Mouse (Mus musculus): ENCODE measurements around the gene Gm17018. TPM values are rescaled to one million over a fixed set of nuclear protein-coding genes. Genes with fewer than 3 reads are reported as not detected.

Gene Gm17018
- total RNA-seq, 4 experiments from 2014 or later, result 50.7 to 66.2 (median 63.5) TPM

DNA sequence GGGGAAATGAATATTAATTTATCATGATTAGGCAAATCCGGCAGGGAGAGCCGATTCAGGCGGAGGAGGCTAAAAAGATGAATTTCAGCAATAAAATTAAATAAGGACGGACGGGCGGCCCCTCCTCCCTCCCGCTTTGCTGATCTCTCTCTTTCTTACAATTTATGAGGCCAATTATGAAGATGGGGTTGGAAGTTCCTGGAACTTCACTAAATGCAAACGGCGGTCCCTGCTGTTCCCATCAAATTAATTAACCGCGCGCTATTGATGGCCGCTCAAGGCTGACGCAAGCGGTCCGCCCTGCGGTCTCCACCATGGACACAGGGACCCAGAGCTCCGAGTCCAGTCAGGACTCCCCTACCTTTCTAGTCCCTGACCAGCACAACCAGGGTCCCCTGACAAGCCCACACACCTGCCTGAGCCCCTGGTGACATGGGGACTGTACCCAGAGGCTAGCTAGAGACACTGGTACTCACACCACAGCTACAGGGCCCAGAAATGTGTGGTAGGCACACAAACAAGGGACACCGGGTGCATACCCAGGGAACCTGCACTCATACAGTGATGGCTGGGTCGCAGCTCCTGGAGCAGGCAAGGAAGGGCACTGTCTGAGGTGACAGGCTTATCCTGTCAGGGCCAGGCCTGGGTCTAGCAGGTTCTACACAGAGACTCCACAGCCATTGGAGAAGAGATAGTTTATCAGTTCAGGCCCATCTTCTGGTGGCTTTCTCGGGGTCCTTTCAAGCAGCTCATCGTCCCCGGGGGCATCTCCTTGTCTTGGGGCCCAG is 11.1 kb upstream of the Gm17018 start:
- no peak for DNase-seq (ENCODE audit: low spot score in 2 of 2)

DNA sequence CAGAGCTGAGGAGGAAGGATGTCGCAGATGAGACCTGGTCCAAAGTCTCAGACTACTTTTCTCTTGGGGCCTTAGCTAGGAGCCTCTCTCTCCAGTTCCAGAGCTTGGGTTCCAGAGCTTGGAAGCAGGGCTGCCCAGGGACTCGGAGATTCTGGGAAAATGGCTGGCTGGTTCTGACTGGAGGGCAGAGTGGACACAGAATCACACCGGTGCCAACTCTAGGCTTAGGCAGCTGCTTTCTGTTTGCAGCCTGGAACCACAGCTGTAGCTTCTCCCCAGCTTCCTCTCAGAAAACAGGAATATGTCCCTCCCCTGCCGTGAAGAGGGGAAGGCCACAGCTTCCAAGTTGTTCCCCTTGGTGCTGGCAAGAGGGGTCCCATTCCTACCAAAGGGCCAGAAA is 10.5 kb upstream of the Gm17018 start:
- DNase-seq (ENCODE audit: low spot score in 2 of 2), result no peak

DNA sequence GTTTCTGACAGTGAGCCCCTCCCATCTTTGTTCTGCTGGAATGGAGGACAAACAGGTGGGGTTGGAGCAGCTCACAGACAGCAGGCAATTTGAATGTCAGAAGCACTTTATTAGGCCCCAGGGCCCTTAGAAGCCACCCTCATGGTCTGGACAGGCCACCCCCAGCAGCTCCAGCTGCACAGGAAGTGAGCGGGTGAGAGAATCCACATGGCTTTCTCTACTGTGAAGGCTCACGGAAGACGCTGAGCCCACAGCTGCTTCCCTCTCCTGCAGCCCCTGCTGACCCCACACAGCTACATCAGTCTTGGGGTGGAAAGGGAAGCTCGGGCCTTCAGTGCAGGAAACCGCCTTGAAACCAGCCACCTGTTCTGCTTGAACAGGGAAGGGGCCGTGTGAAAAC is 8.2 kb upstream of the Gm17018 start:
- no peak for DNase-seq (ENCODE audit: low spot score in 2 of 2)

DNA sequence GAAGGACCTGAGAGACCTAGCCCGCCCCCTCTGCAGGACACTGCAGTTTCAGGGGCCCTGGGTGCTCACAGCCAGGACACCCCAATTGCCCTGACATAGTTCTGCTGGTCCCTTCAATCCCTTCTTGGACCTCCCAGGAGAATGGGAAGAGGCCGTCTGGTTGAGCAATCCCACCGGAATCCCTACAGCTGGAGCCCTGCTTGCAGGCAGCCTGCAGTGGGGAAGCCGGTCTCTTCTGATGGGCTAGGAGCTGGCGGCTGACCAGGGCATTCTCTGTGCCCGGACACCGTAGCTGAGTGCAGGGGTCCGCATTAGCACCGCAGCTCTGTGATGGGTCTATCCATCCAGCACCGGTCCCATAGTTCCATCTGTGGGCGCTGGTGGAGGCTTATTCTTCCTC is 6.3 kb upstream of the Gm17018 start:
- DNase-seq (ENCODE audit: low spot score in 2 of 2), result no peak

DNA sequence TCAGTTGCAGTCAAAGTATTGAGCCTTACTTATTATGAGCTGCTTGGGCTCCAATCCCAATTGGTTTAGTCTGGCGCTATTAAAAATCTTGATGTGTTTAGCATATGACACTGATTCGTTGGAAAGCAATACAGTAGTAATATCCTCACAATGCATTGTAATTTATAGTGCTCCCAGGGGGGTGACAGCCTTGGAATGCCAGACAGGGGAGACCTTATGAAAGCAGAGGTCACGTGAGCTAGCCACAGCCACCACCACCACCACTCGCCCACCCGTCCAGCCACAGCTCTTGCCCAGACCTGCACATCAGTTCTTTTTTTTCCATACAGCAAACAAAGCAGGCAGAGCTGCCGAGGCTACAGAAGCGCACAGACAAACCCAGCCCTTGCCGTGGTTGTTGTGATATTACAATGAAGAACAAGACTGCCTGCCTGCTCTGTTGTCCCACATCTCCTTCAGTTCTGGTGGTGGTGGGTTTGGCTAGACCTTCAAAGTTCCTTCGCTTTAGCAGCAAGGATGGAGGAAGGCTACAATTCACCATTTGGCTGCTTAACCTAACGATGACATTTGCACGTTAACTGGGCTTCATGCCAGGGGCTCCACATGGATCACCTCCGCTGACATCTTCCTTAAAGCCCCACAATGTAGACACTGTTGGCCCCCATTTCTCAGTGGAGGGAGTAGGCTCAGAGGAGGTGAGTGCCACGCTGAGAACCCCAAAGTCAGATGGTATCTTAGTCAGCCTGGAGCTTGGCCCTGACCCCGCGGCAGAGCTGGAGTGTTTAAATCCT is 5.7 kb downstream of the Gm17018 start:
- no peak for DNase-seq (ENCODE audit: low spot score in 2 of 2)

DNA sequence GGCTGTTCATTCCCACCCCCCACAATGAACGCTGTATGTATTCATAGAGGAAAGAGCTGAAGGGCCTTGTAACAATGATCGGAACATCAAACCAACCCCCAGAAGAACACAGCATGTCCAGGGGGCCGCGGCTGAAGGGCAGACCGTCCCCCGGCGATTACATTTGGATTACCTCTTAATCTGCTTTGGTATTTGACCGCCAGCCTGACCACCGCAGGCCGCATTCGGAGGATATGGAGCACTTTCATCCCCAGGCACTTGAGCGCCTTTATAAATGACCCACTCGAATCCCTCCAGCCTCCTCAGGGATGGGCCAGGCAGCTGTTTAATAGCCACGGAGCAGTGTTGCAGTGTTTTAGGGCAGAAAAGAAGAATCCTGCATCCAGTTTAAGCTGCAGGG is 7.0 kb downstream of the Gm17018 start:
- DNase-seq (ENCODE audit: low spot score in 2 of 2), result no peak

DNA sequence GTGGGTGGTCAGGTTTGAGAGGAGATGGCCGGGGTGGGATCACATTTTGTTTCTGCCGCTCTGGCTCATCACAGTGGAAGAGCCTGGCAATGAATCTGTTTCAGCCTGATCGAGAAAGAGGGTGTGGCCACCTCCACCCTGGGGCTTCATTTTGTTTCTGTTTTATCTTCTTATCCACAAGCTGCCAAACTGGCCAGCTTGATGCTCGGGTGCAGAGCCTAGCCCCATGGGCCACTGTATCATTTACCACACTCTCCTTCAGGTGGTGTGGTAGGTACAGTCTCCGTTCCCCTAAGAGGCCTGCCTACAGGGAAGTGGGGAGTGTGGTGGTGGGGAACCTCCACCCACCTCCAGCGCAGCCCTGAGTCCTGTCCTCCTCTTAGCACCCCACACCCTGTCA is 12.6 kb downstream of the Gm17018 start:
- no peak for DNase-seq (ENCODE audit: low spot score in 2 of 2)

DNA sequence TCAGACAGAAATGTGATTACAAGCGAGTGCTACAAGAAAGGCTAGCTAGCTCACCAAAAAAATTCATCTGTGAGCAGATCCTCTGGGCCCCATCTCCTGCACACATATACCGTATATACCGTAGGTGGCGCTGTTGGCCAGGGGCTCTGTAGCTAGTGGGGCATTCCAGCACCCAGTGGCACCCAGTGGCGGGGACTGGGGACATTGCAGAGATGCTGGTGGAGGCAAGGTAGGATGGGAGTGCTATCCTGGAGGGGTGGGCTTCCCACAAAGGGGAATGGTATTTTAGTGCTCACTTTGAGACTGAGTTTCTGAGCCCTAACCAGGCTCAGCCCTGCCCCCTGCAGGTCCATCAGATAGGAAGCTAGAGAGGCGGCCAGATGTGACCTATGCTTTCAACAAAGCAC is 13.4 kb downstream of the Gm17018 start:
- peak; percentile 60 to 75 for DNase-seq (ENCODE audit: low spot score in 2 of 2)

DNA sequence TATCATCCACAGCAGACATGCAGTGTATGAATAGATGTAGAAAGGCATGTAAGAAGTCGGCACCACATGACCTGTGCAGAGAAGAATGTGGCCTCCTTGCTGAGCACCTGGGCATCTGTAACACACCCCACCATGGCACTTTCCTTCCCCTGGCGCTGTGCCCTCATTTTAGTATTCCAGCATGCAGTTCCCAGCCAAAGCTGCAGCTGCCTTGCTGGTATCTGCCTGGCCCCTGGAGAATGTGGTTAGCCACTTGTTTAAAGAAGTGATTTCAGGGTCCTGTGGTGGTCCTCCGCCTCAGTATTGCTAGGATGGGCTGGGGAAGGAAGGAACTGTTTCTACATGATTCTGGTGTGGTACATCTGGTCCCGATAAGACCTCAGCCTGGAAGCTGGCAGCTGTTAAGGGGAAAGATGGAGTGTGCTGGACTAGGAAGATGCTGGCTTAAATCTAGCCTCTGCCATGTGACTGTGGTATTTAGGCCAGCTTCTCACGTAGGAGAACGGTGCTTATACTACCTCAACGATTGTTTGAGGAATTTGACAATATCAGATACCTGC is 14.0 kb downstream of the Gm17018 start:
- DNase-seq (ENCODE audit: low spot score in 2 of 2), result no peak

DNA sequence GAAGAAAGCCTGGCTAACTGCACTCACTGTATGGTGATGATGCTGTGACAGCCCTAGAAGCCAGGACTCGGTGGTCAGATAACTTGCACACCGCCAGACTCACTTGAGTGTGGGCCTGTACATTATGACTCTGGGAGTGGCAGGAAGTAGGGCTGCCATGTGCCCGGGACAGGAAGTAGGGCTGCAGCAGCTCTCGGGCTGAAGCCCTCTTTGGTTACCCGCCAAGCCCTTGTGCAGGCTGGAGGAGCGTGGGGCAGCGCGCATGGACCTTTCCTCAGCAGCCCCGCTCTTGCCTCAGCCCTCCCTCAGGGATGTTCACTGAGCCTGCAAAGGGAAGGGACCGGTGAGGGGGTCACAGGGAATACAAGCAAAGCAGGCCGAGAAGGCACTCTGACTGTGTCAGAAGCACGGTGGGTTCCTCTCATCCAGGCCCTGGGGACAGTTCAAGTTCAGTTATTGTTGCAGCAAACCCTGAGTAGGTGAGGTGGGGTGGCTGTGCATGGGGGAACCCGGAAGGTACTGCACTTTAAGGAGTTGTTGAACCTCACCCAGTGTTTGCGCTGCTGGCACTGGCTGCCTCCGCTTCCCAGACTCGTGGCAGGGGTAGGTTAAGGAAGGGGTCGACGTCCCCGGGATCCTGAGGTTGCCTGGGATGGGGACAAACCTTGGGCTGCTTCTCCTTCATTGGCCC is 14.7 kb downstream of the Gm17018 start:
- no peak for DNase-seq (ENCODE audit: low spot score in 2 of 2)

DNA sequence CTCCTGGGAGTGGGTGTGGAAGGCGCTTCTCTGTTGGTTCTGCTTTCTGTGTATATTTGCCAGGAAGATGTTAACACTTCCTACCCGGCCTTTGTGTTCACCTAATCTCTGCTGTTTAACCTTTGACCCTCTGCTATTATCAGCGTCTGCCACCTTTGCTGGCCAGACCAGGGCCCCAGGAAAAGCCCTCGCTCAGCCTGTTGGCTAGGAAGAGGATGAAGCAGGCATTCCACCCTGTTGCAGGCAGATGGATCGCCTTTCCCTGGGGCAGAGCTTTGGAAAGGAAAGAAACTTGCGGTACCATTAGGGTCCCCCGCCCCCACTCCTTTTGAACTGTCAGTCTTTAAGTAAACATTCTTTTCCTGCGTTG is 15.2 kb downstream of the Gm17018 start:
- DNase-seq (ENCODE audit: low spot score in 2 of 2), result no peak

DNA sequence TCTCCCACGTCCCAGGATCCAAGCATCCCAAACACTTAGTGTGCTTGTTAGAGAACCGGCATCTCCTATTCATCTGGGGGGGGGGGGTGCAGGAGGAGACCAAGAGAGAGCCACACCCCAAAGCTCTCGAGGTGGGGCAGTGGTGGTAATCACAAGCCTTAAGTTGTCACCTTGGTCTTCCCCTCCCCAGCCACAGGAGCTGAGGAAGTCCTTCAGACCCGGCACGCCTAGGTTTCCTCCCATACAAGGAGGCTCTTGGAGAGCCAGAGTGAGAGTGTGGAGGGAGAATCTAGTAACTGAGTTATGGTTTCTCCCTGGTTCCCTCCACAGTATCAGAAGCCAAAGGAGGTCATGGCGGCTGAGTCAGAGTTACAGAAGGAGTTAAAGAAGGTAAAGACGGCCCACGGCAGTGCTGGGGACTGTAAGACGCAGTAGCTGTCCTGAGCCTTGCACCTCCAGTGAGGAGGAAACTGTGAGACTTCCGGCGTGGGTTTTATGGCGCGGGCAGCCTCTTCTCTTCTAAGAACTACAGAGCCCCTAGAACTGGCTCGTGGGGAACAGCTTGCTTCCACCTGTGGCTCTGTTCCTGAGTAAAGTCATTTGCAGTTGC is 16.8 kb downstream of the Gm17018 start:
- no peak for DNase-seq (ENCODE audit: low spot score in 2 of 2)

DNA sequence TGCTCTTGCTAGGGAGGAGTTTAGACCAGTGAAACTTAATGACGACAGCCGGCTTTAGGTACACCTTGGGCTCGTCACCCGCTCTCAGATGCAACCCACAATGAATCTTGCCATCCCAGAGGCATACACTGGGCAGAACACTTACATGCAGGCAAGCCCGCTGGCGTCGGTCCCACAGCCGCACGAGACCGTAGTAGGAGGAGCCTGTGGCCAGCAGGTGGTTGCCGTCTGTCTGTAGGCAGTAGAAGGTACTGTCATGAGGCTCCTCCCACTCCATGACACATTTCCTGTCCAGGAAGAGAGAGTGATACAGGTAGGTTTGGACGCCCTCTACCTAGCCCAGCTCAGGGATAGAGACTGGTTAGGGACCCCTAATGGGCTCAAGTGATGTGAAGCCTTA is 18.6 kb downstream of the Gm17018 start:
- no peak for DNase-seq (ENCODE audit: low spot score in 2 of 2)

DNA sequence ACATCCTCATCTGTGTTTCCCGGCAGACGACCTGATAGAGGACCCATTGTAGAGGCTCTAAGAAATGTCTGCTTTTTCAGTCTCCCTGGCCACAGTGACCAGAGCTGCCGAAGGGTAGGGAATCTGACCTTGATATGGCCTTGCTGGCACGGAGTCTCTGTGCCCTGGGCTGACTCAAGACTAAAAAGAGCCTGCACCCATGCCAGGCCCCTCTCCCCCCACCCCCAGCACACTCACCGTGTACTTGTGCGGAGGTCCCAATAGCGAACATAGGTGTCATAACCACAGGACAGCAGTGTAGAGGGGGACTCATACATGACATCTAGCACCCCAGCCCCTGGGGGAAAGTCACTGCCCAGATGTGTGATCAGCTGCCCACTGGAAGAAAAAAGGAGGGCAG is 19.0 kb downstream of the Gm17018 start:
- no peak for DNase-seq (ENCODE audit: low spot score in 2 of 2)

DNA sequence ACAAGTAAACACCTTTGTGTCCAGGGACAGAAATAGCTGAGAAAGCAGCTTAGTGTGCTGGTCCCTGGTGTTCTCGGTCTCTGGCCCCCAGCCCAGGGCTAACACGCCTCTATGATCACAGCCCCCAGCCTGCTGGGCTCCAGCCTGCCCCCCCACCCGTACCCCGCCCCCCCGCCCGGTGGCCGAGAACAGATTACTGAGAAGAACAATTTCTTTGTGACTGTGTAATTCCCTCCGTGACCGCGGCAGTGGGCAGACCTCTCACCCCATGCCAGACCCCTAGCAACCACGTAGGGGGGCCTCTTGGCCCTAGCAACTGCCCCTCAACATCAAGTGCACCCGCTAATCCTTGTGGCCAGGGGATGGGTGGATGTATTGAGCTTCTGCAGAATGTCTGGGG is 19.8 kb downstream of the Gm17018 start:
- no peak for DNase-seq (ENCODE audit: low spot score in 2 of 2)

DNA sequence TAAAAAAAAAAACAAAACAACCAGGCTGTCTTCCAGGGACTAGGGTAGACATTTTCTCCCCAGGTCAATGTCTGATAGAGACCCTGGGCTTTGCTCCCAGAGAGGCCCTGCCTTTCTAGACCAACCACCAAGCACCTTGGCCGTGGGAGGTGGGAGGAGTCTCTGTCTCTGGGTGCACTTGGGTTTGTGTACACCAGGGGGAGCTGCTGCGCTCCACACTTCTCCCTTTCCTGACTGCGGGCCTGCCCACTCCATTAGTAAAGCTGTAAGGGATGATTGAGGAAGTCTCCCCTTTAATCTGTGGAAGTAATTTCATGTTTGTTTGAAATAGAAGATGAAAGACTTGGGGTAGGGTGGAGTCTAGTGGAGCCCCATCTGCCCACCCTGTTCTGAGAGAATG is 20.8 kb downstream of the Gm17018 start:
- peak in 1 of 2 experiments; percentile 60 for DNase-seq (ENCODE audit: low spot score in 2 of 2)

DNA sequence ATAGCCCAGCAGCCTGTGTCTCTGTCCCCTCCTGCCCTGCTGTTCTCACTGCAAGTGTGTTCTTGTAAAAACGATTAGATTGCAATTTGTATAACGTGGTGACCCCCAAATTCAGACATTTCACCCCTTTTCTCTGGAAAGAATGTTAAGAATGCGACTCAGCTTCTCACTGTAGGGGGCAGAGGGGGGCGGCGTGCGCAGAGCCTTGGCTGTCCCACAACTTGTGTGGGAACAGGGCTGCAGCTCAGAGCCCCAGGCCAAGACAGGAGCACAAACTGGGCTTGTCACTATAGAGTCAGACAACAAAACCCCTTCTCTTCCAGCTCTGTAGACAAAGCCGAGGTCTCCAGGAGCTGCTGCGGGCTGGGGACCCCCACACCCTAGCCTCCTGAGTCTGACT is 21.7 kb downstream of the Gm17018 start:
- no peak for DNase-seq (ENCODE audit: low spot score in 2 of 2)

DNA sequence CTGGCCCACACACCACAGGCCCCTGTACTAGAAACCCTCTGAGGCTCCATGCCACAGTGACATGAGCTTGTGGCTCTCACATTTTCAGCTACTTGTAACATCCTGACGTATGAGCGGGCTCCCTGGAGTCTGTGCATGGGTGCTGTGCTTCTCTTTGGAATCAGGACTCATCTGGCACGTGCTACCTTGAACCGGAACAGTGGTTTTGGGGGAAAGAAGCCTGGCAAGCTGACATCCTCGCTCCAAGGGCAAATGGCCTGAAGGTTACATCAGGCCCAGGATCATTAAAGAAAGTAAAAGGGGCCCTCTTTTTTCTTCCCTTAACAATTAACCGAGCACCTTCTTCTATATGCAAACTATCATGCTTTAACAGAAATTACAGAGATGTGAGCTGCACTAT is 22.7 kb downstream of the Gm17018 start:
- no peak for DNase-seq (ENCODE audit: low spot score in 2 of 2)

DNA sequence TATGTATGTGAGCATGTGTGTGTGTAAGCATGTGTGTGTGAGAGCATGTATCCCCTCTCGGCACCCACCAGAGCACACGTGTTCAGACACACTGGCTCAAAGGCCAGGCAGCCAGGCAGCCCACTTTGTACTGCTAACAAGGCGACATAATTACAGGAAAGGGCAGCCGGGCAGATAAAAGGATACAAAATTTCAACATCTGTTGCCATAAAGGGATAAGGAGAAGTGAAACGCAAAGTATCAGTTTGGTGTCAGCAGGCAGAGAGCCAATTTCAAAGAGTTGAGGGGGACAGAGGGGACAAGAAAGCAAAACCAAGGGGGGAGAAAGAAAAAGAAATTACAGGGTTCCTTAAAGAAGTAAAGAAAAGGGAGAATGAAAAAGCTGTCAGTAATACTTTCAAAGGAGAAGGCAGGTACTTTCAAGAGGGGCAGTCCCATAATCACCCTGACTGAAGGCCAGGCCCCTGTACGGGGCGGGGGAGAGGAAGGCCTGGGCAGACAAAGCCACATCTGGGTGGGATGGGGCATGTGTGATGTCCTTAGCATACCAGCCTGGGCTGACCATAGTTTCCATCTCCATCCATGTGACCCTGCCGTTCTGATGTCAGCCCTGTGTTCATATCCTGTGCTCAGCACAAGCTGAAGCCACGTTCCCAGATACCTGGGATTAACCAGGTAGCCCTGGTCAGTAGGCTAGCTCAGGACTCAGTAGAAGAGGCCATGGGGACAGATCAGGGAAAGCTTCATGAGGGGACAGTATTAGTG is 24.6 kb downstream of the Gm17018 start:
- DNase-seq (ENCODE audit: low spot score in 2 of 2), result no peak

DNA sequence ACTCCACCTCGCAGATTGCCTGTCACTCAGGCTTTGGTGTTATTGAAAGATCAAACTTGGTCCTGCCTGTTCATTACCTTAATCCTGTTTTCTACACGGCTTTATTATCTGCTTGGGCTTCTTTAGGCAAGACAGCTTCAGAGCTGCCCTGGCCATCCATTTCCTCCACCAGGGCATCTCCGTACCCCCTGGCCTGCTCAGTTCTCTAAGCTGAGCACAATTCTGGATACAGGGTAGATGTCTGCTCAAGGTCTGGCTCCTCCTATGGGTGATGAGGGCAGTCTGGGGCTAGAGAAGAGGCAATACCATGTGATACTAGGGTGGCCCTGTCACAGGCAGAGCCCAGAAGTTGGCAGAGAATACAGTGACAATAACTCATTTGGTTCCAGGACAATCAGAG is 26.4 kb downstream of the Gm17018 start:
- DNase-seq (ENCODE audit: low spot score in 2 of 2), result no peak

Measured in layer of hippocampus, adult 8-10 months (tissue).